Mouse (Mus musculus): ENCODE results near the gene Jam2.

DNA sequence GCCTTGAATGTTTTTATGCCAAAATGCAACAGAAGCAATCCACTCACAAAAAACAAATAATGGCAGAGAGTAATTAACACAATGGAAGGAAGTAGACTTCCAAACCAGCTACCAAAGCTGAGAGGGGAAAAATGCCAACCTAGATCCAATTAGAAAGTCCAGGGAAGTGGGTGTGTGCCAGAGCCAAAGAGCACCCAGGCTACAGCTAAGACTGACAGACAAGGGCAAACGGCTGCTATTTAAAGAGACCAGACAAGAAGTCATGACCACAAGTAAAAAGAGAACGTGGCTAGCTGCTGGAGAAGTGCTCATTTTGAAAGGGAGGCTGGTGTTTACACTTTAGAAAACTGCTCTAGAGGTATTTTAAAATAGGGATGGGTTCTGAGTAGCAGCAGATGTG lies 9.4 kb downstream of the Jam2 start:
- TF ChIP-seq MAX (IDR thresholded peaks at IDR 0.05) (no peak), CTCF (IDR thresholded peaks at IDR 0.05; ENCODE audit: control insufficient read depth, insufficient read depth, insufficient read length) (no peak)

All from C2C12 (cell line).